Mouse (Mus musculus) heart, postnatal 0 days (tissue): Measurements from ENCODE around the gene Dpy19l1.

ENCODE experiments used
- CTCF ChIP-seq: IDR thresholded peaks from 2 replicates; pipeline ENCODE4 v1.5.1; 2016; ENCODE audit warnings: antibody characterized with exemption, control low read depth, low read depth
- EP300 ChIP-seq: IDR thresholded peaks from 2 replicates; pipeline ENCODE4 v1.6.1; 2016; ENCODE audit warnings: antibody characterized with exemption, low read depth

GRCm38 (mm10) chr9:24390807-24391370, 112.1 kb downstream of the Dpy19l1 start:
- TF ChIP-seq EP300 (no peak), CTCF (no peak)
